Mouse (Mus musculus): Measurements from ENCODE around the gene Cyp17a1.

DNA sequence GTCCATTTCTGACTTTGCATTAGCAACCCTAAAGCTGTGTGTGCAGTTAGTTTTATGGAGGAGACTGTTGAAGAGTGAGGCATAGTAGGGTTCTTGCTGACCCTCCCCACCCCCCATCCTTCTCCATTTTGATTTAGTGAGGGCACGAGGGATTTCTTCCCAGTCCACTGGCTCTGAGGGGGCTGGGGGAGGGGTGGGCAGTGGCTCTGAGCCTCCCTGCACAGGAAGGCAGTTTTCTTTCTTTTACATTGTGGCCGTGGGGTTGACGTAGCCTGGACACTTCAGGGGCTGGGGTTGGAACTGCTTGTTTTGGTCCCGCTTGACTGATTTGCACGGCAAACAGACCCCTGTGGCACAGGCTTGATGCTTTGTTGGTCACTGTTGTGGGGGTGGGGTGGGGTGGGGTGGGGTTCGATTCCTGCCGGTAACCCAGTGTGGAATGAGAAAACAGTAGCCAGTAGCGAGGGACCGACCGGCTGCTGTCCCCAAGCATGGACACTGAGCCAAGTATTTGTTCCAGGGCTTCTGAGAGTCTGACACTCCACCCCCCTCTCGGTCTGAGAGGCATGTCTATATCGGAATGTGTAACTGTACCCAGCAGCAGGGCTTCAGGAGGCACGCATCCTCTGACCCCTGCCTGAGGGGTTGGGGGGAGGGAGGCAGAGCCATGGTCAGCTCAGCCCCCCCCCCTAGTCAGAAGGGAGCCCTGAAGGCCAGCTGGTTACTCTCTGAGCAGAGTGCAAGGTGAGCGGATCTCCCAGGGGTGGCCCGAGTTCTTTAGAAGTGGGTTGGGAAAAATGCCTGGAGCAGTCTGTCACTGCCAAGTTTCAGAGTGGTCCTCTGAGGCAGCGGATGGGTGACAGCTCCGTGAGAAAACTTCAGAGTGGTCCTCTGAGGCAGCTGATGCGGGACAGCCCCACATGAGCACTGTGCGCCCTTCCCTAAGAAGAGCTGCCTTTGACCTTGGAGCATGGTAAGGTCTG is 48.9 kb downstream of the Cyp17a1 start:
- no peak for TF ChIP-seq POLR2A (IDR thresholded peaks at IDR 0.05; ENCODE audit: control insufficient read depth, low read depth, low read length)
- TF ChIP-seq CTCF (IDR thresholded peaks at IDR 0.05; ENCODE audit: control insufficient read depth, insufficient read depth, insufficient replicate concordance, low read depth, low read length) = no peak

All from testis, adult 2 months (tissue).